Mouse (Mus musculus) bone marrow, adult 2 months (tissue): ENCODE results near the gene Mrps34.

Experiments
- CTCF ChIP-seq: fragments of 200-500 bp; IDR thresholded peaks from 2 replicates; pipeline ENCODE4 v1.5.1; 2011; ENCODE audit warnings: low read length, control low read depth; ENCODE audit not compliant: control insufficient read depth, insufficient read depth
- POLR2A ChIP-seq: fragments of 200-500 bp; IDR thresholded peaks from 2 replicates; pipeline ENCODE4 v1.6.1; 2011; ENCODE audit warnings: low read depth, mild to moderate bottlenecking, control low read depth, low read length, borderline replicate concordance; ENCODE audit not compliant: control insufficient read depth

DNA sequence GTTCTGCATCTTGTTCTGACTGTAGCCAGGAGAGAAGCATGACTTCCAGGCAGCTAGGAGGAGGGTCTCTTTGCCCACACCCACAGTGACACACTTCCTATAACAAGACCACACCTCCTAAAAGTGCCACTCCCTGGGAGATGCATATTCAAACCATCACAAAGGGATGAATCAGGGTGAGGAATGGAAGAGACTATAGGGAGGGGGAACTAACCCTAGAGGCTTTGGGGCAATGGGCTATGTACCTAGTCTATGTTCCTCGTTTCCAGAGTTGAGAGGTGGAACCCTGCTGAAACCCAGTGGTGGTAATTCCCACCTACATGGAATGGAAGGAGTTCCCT, 20.5 kb upstream of the Mrps34 start:
- TF ChIP-seq POLR2A = no peak
- no peak for TF ChIP-seq CTCF
